Mouse (Mus musculus): ENCODE data around the gene S100b.

GRCm38 (mm10) chr10:76288268-76288993 lies 34.8 kb downstream of the S100b start:
- TF ChIP-seq CTCF (conservative IDR thresholded peaks at IDR 0.05; ENCODE audit: insufficient read depth, insufficient read length, low read depth, low read length): no peak
- TF ChIP-seq POLR2A (IDR thresholded peaks at IDR 0.05; ENCODE audit: low read depth, low read length): no peak

Measured in kidney, adult 2 months (tissue).